Mouse (Mus musculus): ENCODE data around the gene Capzb. TPM values are rescaled to one million over a fixed set of nuclear protein-coding genes. Genes with fewer than 3 reads are reported as not detected.

Capzb gene
- polyA plus RNA-seq, 1 experiment from 2014 or later = 376 TPM

DNA sequence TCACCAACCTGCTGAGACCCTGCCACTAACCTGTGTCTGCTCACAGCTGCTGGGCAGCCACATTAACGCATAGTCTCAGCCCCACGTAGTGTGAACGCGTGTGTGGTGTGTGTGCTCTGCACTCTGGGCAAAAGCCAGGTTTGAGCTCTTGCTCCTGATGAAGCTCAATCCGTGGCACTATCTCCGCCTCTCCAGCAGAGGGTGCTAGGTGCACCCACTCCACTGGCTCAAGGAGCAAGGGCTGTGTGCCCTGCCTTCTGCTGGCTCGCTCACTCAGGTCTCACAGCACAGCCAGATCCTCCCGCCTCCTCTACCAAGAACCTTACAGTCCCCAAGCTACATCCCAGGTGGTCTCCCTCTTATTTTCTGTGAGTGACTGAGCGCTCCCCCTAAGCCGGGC, 96.3 kb downstream of the Capzb start:
- no peaks in the 10 kb centered on the region for H3K27me3 ChIP-seq (replicated peaks)
- H3K27ac ChIP-seq (replicated peaks) = no peak overlapping the region
- H3K4me3 ChIP-seq = no peak overlapping the region
- no peak overlapping the region for H3K9ac ChIP-seq
- no peaks in the 10 kb centered on the region for H3K9me3 ChIP-seq
- no peak overlapping the region for H3K4me2 ChIP-seq
- peaks cover 83% of the 10 kb centered on the region for H3K36me3 ChIP-seq
- no peak for ATAC-seq (ENCODE audit: extremely low read depth, insufficient number of reproducible peaks, low FRiP score, low TSS enrichment)
- 71% methylated on average over 10 of the region's 10 CpGs for WGBS
- peaks cover 21% of the 10 kb centered on the region for H3K4me1 ChIP-seq

GRCm38 (mm10) chr4:139291099-139291498, 98.4 kb downstream of the Capzb start:
- ATAC-seq (ENCODE audit: extremely low read depth, insufficient number of reproducible peaks, low FRiP score, low TSS enrichment) = no peak
- peaks cover 62% of the 10 kb centered on the region for H3K36me3 ChIP-seq
- H3K9ac ChIP-seq = no peak overlapping the region
- H3K4me1 ChIP-seq = peaks cover 12% of the 10 kb centered on the region
- 86% methylated on average over 16 of the region's 16 CpGs for WGBS
- H3K9me3 ChIP-seq = no peaks in the 10 kb centered on the region
- no peak overlapping the region for H3K4me2 ChIP-seq
- H3K27me3 ChIP-seq (replicated peaks) = no peaks in the 10 kb centered on the region
- H3K4me3 ChIP-seq = no peak overlapping the region
- no peak overlapping the region for H3K27ac ChIP-seq (replicated peaks)

DNA sequence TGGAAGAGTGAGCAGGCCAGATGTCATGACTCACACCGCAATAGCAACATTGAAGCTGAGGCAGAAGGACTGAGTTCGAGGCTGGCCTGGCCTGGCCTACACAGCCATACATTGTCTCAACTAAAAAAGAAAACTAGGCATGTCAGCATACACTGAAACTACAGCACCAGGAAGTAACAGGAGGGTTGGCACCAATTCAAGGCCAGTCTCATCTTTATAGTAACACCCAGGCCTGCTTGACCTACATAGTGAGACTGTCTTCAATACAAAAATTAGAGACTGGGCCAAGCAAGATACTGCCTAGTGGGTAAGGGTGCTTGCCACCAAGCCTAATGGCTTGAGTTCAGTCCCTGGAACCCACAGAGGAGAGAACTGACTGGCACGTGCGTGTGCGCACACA, 99.3 kb downstream of the Capzb start:
- H3K4me3 ChIP-seq = no peak overlapping the region
- H3K27ac ChIP-seq (replicated peaks) = no peak overlapping the region
- H3K27me3 ChIP-seq (replicated peaks) = no peaks in the 10 kb centered on the region
- H3K36me3 ChIP-seq = peaks cover 56% of the 10 kb centered on the region
- no peaks in the 10 kb centered on the region for H3K9me3 ChIP-seq
- WGBS = 97% methylated on average over 5 of the region's 5 CpGs
- H3K4me2 ChIP-seq = no peak overlapping the region
- peaks cover 5% of the 10 kb centered on the region for H3K4me1 ChIP-seq
- H3K9ac ChIP-seq = no peak overlapping the region
- ATAC-seq (ENCODE audit: extremely low read depth, insufficient number of reproducible peaks, low FRiP score, low TSS enrichment) = no peak

DNA sequence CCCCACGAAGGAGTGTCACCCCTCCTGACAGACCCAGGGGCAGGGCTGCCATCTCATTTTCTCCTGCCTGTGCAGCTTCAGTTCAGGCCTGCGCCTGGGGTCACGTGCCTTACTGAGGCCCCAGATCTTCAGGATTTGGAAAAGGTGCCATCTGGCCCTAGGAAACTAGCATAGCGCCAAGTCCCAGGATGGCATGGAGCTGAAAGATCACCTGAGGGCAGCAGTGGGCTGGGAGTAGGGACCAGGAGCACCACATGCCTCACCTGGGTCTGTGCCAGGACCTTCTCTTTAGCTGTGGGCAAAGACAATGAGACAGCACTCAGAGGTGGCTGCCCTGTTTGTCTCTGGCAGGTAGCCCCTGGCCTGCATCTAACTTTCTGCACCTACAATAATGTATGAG, 104.9 kb downstream of the Capzb start:
- Histone ChIP-seq H3K27ac (replicated peaks) (no peak overlapping the region), H3K4me2 (no peak overlapping the region), H3K4me3 (no peak overlapping the region), H3K9ac (no peak overlapping the region), H3K9me3 (no peaks in the 10 kb centered on the region), H3K36me3 (peaks cover 32% of the 10 kb centered on the region), H3K27me3 (replicated peaks) (no peaks in the 10 kb centered on the region), H3K4me1 (no peaks in the 10 kb centered on the region)
- 86% methylated on average over 4 of the region's 4 CpGs for WGBS
- ATAC-seq (ENCODE audit: extremely low read depth, insufficient number of reproducible peaks, low FRiP score, low TSS enrichment) = no peak

GRCm38 (mm10) chr4:139298671-139299366, 106.1 kb downstream of the Capzb start:
- Histone ChIP-seq H3K27ac (replicated peaks) (no peak overlapping the region), H3K4me2 (no peak overlapping the region), H3K9ac (no peak overlapping the region), H3K9me3 (no peaks in the 10 kb centered on the region), H3K4me3 (no peak overlapping the region), H3K36me3 (peaks cover 33% of the 10 kb centered on the region), H3K27me3 (replicated peaks) (no peaks in the 10 kb centered on the region), H3K4me1 (no peaks in the 10 kb centered on the region)
- ATAC-seq (ENCODE audit: extremely low read depth, insufficient number of reproducible peaks, low FRiP score, low TSS enrichment) = no peak
- WGBS = 75% methylated on average over 12 of the region's 12 CpGs

DNA sequence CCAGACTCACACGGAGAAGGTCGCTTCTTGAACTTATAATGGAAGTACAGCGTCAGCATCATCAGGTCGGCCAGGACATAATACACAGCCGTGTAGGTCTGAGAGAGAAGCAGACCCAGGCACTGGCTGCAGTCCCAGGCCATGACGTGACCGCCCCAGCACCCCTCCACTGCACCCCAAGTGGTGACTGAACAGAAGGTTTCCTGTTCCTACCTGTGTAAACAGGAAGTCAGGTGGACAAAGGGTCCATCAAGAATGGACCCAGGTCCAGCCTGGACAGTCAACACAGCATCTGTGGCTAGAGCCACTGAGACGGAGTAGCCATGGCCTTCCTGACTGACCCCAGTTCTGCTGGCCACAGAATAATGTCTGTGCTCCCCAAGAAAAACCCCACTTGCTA, 109.1 kb downstream of the Capzb start:
- WGBS = 83% methylated on average over 8 of the region's 8 CpGs
- no peak overlapping the region for H3K4me3 ChIP-seq
- no peak overlapping the region for H3K27ac ChIP-seq (replicated peaks)
- peaks cover 51% of the 10 kb centered on the region for H3K36me3 ChIP-seq
- H3K9me3 ChIP-seq = no peaks in the 10 kb centered on the region
- no peak overlapping the region for H3K9ac ChIP-seq
- no peak for ATAC-seq (ENCODE audit: extremely low read depth, insufficient number of reproducible peaks, low FRiP score, low TSS enrichment)
- no peak overlapping the region for H3K4me2 ChIP-seq
- H3K27me3 ChIP-seq (replicated peaks) = no peaks in the 10 kb centered on the region
- H3K4me1 ChIP-seq = no peaks in the 10 kb centered on the region

- no peak for ATAC-seq (ENCODE audit: extremely low read depth, insufficient number of reproducible peaks, low FRiP score, low TSS enrichment)
- WGBS = 55% methylated on average over 5 of the region's 5 CpGs
- Histone ChIP-seq H3K4me1 (no peaks in the 10 kb centered on the region), H3K36me3 (peaks cover 56% of the 10 kb centered on the region), H3K4me2 (no peak overlapping the region), H3K27ac (replicated peaks) (no peak overlapping the region), H3K27me3 (replicated peaks) (no peaks in the 10 kb centered on the region), H3K9me3 (no peaks in the 10 kb centered on the region), H3K4me3 (no peak overlapping the region), H3K9ac (no peak overlapping the region)
These were observed 109.5 kb downstream of the Capzb start for GRCm38 (mm10) chr4:139302241-139302640.

DNA sequence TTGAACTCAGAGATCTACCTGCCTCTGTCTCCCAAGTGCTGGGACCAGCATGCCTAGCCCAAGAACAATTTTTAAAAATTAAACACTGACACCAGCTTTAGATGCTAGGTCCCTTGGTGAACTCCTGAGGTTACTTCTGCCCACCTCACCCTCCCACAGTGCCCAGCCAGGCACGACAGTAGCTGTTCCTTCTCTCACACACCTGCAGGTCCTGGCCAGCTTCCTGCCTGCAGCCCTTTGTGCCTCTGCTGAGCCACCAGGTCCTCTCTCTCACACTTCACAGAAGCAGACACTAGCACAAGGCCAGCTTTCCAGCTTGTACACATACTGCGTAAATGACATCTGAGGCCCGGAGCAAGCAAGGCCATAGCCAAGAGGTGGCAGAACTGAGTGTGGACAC, 112.8 kb downstream of the Capzb start:
- 85% methylated on average over 3 of the region's 3 CpGs for WGBS
- Histone ChIP-seq H3K4me2 (no peak overlapping the region), H3K4me3 (no peak overlapping the region), H3K36me3 (peaks cover 43% of the 10 kb centered on the region), H3K9me3 (no peaks in the 10 kb centered on the region), H3K27me3 (replicated peaks) (no peaks in the 10 kb centered on the region), H3K27ac (replicated peaks) (no peak overlapping the region), H3K9ac (no peak overlapping the region), H3K4me1 (peaks cover 10% of the 10 kb centered on the region)
- no peak for ATAC-seq (ENCODE audit: extremely low read depth, insufficient number of reproducible peaks, low FRiP score, low TSS enrichment)

DNA sequence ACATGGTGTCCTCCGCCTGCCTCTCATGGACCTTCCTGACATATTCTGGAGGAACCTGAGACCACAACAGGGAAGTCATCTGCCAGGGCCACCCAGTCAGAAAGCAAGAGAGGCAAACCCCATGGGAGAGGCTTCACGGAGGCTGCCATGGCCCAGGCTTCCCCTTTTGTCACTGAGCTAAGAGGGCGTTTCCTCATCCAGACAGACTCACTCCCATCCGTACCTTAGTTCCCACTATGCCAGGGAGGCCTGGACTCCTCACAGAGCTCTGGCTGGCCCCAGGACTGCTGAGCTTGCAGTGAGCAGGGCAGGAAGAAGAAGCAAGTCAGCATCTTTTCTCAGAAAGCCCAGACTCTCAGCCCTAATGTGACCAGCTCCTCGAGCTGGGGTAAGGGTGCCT, 115.2 kb downstream of the Capzb start:
- peaks cover 23% of the 10 kb centered on the region; the same call in 1 of the 2 replicates for H3K36me3 ChIP-seq
- 0 out of 2 replicates have a peak, but pooled peaks cover 4% of the 10 kb centered on the region for H3K27me3 ChIP-seq (replicated peaks)
- no peak overlapping the region for H3K27ac ChIP-seq (replicated peaks)
- H3K4me1 ChIP-seq = peaks cover 21% of the 10 kb centered on the region
- no peak overlapping the region for H3K4me3 ChIP-seq
- no peak for ATAC-seq (ENCODE audit: extremely low read depth, insufficient number of reproducible peaks, low FRiP score, low TSS enrichment)
- WGBS = 82% methylated on average over 5 of the region's 5 CpGs
- no peak overlapping the region for H3K4me2 ChIP-seq
- H3K9ac ChIP-seq = peak overlapping the region; percentile 9; the same call in 1 of the 2 replicates
- H3K9me3 ChIP-seq = no peaks in the 10 kb centered on the region

DNA sequence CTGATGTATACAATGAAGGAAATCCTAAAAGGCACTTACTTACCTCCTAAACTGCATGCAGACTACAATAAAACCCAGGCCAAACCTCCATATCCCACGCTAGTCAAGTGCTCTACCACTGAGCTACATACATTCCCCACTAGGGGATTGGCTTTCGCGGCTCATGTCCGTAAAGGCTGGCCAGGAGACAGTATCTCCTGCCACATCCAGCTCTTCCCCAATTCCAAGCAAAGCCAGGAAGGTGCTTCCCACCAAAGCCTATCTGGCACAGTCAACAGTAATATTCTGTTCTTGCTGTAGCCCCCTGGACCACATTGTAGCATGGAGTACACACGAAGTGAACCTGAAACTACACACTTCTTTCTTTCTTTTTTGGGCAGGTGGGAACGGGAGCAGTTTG, 117.0 kb downstream of the Capzb start:
- Histone ChIP-seq H3K9ac (peak overlapping the region; percentile 88), H3K27ac (replicated peaks) (no peak overlapping the region)
- ATAC-seq (ENCODE audit: extremely low read depth, insufficient number of reproducible peaks, low FRiP score, low TSS enrichment) = no peak

DNA sequence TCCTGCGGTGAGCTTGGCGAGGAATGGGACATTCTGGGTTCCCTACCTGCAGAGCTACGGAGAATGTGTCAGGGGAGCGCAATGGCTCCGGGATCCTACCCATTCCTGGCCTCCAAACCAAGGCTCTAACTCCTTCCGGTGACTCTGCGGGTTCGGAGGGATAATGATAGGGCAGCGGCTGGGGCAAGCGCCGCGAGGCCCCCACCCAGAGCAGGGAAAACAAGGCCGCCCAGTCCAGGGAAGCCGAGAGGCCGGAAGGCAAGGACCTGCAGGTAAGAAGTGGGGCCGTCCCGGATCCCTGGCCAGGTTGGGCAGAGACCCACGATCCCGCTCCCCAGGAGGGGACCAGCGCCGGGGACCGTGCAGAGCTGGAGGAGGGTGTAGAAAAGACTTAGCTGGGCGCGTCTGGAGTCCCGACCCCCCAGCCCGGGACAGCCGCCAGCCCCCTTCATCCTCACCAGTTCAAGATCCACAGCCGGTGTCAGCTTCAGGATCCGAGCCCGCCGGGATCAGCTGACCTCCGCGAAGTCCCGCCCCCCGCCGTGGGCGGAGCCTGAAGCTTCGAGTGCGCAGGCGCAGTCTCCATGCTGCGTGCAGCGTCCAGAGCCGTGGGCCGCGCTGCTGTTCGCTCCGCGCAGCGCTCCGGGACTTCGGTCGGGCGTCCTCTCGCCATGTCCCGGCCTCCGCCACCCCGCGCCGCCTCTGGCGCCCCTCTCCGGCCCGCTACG, 117.6 kb downstream of the Capzb start, which contains the start of the genes Pqlc2 and Akr7a5:
Gene Pqlc2, minus strand, starts transcription at position 538 of the 728 bp plus-strand sequence.
Gene Akr7a5, plus strand, starts transcription at position 574 of the 728 bp plus-strand sequence.
- H3K4me2 ChIP-seq = peak within 1 kb of the TSS; percentile 97
- peaks cover 21% of the 10 kb centered on the region for H3K4me1 ChIP-seq
- peak within 1 kb of the TSS; percentile 55 for H3K27ac ChIP-seq (replicated peaks)
- H3K4me3 ChIP-seq = peak within 1 kb of the TSS; percentile 77
- ATAC-seq (ENCODE audit: extremely low read depth, insufficient number of reproducible peaks, low FRiP score, low TSS enrichment) = peak; percentile 89
- 0 out of 2 replicates have a peak, but pooled peaks cover 4% of the 10 kb centered on the region for H3K27me3 ChIP-seq (replicated peaks)
- peaks cover 35% of the 10 kb centered on the region for H3K36me3 ChIP-seq
- H3K9me3 ChIP-seq = no peaks in the 10 kb centered on the region
- WGBS = under 1% methylated on average over 59 of the region's 63 CpGs
- peak within 1 kb of the TSS; percentile 88 for H3K9ac ChIP-seq

More for the DNA sequence above, 117.0 kb downstream of the Capzb start:
- Histone ChIP-seq H3K36me3 (peaks cover 32% of the 10 kb centered on the region), H3K4me2 (peak overlapping the region; percentile 97), H3K9me3 (no peaks in the 10 kb centered on the region), H3K27me3 (replicated peaks) (0 out of 2 replicates have a peak, but pooled peaks cover 4% of the 10 kb centered on the region), H3K4me1 (peaks cover 21% of the 10 kb centered on the region), H3K4me3 (peak overlapping the region; percentile 77)
- 25% methylated on average over 6 of the region's 6 CpGs for WGBS
